Mouse (Mus musculus): ENCODE results near the gene Cryba2. TPM values are rescaled to one million over a fixed set of nuclear protein-coding genes. Genes with fewer than 3 reads are reported as not detected.

The Cryba2 gene
- polyA plus RNA-seq, 1 experiment from 2014 or later = not detected

DNA sequence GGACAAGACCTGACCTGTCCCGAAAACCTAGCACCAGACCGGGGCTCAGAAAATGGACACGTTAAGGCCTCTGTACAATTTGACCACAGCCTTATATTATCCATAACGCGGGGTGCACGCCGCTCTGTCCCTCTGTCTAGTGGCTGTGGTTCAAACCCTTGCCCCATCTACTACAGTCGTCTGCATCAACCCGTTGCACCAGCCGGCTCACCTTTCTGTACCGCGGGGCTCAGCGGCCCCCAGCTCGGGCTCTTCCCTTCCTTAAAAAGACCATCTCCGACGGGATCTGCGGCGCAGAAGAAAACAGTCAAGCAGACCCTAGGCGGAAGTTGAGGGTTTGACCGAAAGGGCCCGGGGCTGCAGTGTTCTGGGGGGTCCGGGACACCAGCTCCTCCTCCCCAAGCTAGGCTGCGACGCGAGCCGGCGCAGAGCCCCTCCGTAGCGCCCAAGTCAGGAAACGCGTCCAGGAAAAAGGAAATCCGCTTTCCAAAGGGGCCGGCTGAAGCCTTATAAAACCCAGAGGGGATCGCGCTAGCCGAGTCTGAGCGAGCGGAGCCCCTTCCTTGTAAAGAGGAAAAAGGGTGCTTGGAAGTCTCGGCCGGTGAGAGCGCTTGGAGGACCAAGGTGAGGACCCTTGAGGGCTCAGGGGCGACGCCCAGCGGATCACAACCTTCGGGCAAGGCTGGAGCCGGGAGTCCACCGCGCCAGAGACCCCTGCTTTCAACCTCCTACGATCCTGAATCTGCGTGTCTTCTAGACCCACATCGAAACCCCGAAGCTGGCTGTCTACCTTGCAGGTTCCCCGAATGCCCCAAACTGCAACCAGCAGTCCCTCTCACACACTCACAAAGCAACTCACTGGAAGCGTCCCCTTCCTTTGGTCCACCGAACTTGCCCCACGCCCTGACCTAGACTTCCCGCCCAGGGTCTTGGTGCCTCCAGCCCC lies 8.5 kb downstream of the Cryba2 start:
- peak; percentile 35 for DNase-seq
- no peak for ATAC-seq (ENCODE audit: insufficient read depth)
- Histone ChIP-seq H3K9ac (no peak overlapping the region), H3K9me3 (ENCODE audit: low read depth, low read length) (no peaks in the 10 kb centered on the region), H3K4me3 (ENCODE audit: low read depth, low read length) (peak overlapping the region; percentile 28), H3K27me3 (ENCODE audit: insufficient read depth, low read length) (peaks cover 82% of the 10 kb centered on the region), H3K4me2 (peak overlapping the region; percentile 56), H3K36me3 (ENCODE audit: insufficient read depth) (no peaks in the 10 kb centered on the region), H3K4me1 (ENCODE audit: insufficient read depth) (no peaks in the 10 kb centered on the region), H3K27ac (ENCODE audit: low read depth) (no peak overlapping the region)
- no peak for TF ChIP-seq CTCF (IDR thresholded peaks at IDR 0.05; ENCODE audit: low read depth)
- under 1% methylated on average over 57 of the region's 57 CpGs for WGBS

GRCm38 (mm10) chr1:74883441-74883840 lies 9.5 kb downstream of the Cryba2 start:
- Histone ChIP-seq H3K9me3 (ENCODE audit: low read depth, low read length) (no peaks in the 10 kb centered on the region), H3K36me3 (ENCODE audit: insufficient read depth) (no peaks in the 10 kb centered on the region), H3K4me2 (no peak overlapping the region), H3K4me1 (ENCODE audit: insufficient read depth) (no peaks in the 10 kb centered on the region), H3K9ac (no peak overlapping the region), H3K27ac (ENCODE audit: low read depth) (no peak overlapping the region), H3K4me3 (ENCODE audit: low read depth, low read length) (no peak overlapping the region), H3K27me3 (ENCODE audit: insufficient read depth, low read length) (peaks cover 86% of the 10 kb centered on the region)
- no peak for DNase-seq
- WGBS = 4% methylated on average over 5 of the region's 5 CpGs
- TF ChIP-seq CTCF (IDR thresholded peaks at IDR 0.05; ENCODE audit: low read depth) = no peak
- ATAC-seq (ENCODE audit: insufficient read depth) = no peak

GRCm38 (mm10) chr1:74882828-74883227 lies 10.1 kb downstream of the Cryba2 start:
- DNase-seq (no peak), ATAC-seq (ENCODE audit: insufficient read depth) (no peak)
- 6% methylated on average over 8 of the region's 8 CpGs for WGBS
- Histone ChIP-seq H3K27ac (ENCODE audit: low read depth) (no peak overlapping the region), H3K4me2 (peak overlapping the region; percentile 55; the same call in 1 of the 2 replicates), H3K4me3 (ENCODE audit: low read depth, low read length) (peak overlapping the region; percentile 25; the same call in 1 of the 2 replicates), H3K36me3 (ENCODE audit: insufficient read depth) (no peaks in the 10 kb centered on the region), H3K4me1 (ENCODE audit: insufficient read depth) (no peaks in the 10 kb centered on the region), H3K9ac (no peak overlapping the region; the same call in 1 of the 2 replicates), H3K9me3 (ENCODE audit: low read depth, low read length) (no peaks in the 10 kb centered on the region), H3K27me3 (ENCODE audit: insufficient read depth, low read length) (peaks cover 81% of the 10 kb centered on the region)
- TF ChIP-seq CTCF (IDR thresholded peaks at IDR 0.05; ENCODE audit: low read depth) = no peak

DNA sequence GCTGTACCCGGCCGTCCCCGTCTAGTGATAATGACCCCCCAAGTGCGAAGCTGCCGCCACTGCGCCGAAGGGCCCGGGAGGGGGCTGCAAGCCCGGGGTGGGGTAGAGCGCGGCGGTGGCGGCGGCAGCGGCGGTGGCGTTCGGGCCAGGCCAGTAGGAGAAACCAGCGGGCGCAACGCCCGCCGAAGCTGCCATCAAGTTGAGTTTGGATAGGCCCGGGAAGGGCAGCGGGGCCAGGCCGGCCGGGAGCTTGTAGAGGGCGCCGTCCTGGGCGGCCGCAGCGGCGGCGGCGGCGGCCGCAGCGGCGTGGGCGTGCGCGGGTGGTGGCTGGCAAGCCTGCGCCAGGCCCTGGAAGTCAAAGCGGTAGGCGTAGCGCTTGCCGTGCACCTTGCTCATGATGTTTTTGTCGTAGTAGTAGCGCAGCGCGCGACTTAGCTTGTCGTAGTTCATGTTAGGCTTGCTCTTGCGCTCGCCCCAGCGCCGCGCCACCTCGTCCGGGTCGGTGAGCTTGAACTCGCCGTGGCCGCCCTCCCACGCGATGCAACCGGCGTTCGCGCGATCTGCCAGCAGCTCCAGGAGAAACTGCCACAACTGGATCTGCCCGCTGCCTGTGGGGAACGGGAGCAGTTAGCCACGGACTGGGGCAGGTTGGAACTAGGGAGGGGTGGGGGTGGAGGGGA lies 10.7 kb downstream of the Cryba2 start:
- Histone ChIP-seq H3K9ac (no peak overlapping the region; the same call in 1 of the 2 replicates), H3K9me3 (ENCODE audit: low read depth, low read length) (no peaks in the 10 kb centered on the region), H3K4me3 (ENCODE audit: low read depth, low read length) (peak overlapping the region; percentile 25; the same call in 1 of the 2 replicates), H3K36me3 (ENCODE audit: insufficient read depth) (no peaks in the 10 kb centered on the region), H3K27ac (ENCODE audit: low read depth) (no peak overlapping the region), H3K27me3 (ENCODE audit: insufficient read depth, low read length) (peaks cover 80% of the 10 kb centered on the region), H3K4me2 (peak overlapping the region; percentile 55), H3K4me1 (ENCODE audit: insufficient read depth) (no peaks in the 10 kb centered on the region)
- TF ChIP-seq CTCF (IDR thresholded peaks at IDR 0.05; ENCODE audit: low read depth) = no peak
- ATAC-seq (ENCODE audit: insufficient read depth) (no peak), DNase-seq (no peak)
- WGBS = under 1% methylated on average over 73 of the region's 74 CpGs

GRCm38 (mm10) chr1:74880785-74881360 lies 12.1 kb downstream of the Cryba2 start:
- H3K27me3 ChIP-seq (ENCODE audit: insufficient read depth, low read length) = peaks cover 67% of the 10 kb centered on the region
- H3K4me2 ChIP-seq = no peak overlapping the region
- no peak overlapping the region for H3K9ac ChIP-seq
- H3K9me3 ChIP-seq (ENCODE audit: low read depth, low read length) = no peaks in the 10 kb centered on the region
- no peaks in the 10 kb centered on the region for H3K36me3 ChIP-seq (ENCODE audit: insufficient read depth)
- H3K4me1 ChIP-seq (ENCODE audit: insufficient read depth) = no peaks in the 10 kb centered on the region
- peak; percentile 89 for TF ChIP-seq CTCF (IDR thresholded peaks at IDR 0.05; ENCODE audit: low read depth)
- no peak overlapping the region for H3K4me3 ChIP-seq (ENCODE audit: low read depth, low read length)
- no peak overlapping the region for H3K27ac ChIP-seq (ENCODE audit: low read depth)
- 2% methylated on average over 18 of the region's 18 CpGs for WGBS
- ATAC-seq (ENCODE audit: insufficient read depth) = no peak
- DNase-seq = peak; percentile 85

GRCm38 (mm10) chr1:74877199-74877598 lies 15.7 kb downstream of the Cryba2 start:
- no peak overlapping the region for H3K9ac ChIP-seq
- peaks cover 30% of the 10 kb centered on the region for H3K27me3 ChIP-seq (ENCODE audit: insufficient read depth, low read length)
- ATAC-seq (ENCODE audit: insufficient read depth) (no peak), DNase-seq (no peak)
- no peak overlapping the region for H3K4me2 ChIP-seq
- no peak overlapping the region for H3K27ac ChIP-seq (ENCODE audit: low read depth)
- no peak overlapping the region for H3K4me3 ChIP-seq (ENCODE audit: low read depth, low read length)
- WGBS = 50% methylated on average over 3 of the region's 3 CpGs
- no peaks in the 10 kb centered on the region for H3K36me3 ChIP-seq (ENCODE audit: insufficient read depth)
- H3K9me3 ChIP-seq (ENCODE audit: low read depth, low read length) = no peaks in the 10 kb centered on the region
- H3K4me1 ChIP-seq (ENCODE audit: insufficient read depth) = no peaks in the 10 kb centered on the region
- no peak for TF ChIP-seq CTCF (IDR thresholded peaks at IDR 0.05; ENCODE audit: low read depth)

- no peaks in the 10 kb centered on the region for H3K9me3 ChIP-seq (ENCODE audit: low read depth, low read length)
- no peak for DNase-seq
- no peaks in the 10 kb centered on the region for H3K27me3 ChIP-seq (ENCODE audit: insufficient read depth, low read length)
- no peak overlapping the region for H3K4me3 ChIP-seq (ENCODE audit: low read depth, low read length)
- TF ChIP-seq CTCF (IDR thresholded peaks at IDR 0.05; ENCODE audit: low read depth) = no peak
- no peaks in the 10 kb centered on the region for H3K4me1 ChIP-seq (ENCODE audit: insufficient read depth)
- H3K9ac ChIP-seq = no peak overlapping the region
- H3K36me3 ChIP-seq (ENCODE audit: insufficient read depth) = no peaks in the 10 kb centered on the region
- H3K4me2 ChIP-seq = no peak overlapping the region
- WGBS = 61% methylated on average over 2 of the region's 2 CpGs
- ATAC-seq (ENCODE audit: insufficient read depth) = no peak
- H3K27ac ChIP-seq (ENCODE audit: low read depth) = no peak overlapping the region
These were observed 20.7 kb downstream of the Cryba2 start for GRCm38 (mm10) chr1:74872218-74872617.
